Mouse (Mus musculus): ENCODE data around the gene Cdk5r2.

Gene Cdk5r2

DNA sequence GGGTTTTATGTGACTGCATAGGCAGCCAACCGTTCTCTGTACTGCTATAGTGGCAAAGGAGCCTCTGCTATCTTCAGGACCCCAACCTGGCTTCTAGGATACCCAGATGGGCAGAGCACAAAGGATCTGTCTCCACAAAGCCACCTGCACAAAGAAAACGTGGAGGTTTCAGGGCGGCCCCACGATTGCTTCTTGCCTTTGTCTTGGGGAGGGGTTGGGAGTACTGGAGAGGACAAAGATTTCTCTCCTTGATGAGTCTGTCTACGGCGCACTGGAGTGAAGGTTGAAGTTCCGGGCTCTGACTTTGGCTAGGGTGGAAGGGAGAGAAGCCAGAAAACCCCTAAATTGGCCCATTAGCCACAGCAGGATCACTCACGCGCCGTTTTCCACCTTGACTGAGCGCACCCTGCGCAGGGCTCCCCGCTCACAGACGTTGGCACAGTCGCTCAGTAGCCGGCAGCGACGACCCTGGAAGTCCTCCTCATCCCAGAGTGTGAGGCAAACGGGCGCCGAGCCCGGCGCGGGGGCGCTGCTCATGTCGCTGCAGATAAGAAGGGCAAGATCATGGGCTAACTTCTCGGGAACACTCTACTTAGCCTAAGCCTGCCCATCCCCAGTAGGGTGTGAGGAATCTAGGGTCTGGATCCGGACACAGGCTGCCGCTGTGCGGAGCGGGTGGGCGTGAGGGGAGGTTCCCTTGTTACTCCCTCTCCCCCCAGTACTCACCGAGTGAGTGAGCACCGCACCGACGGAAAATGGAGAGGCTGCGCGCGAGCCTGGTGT is 37.8 kb downstream of the Cdk5r2 start:
- DNase-seq (ENCODE audit: low spot score) = no peak

- DNase-seq (ENCODE audit: low spot score) = peak; percentile 48
These were observed 38.6 kb downstream of the Cdk5r2 start, which contains the start of gene Cryba2 for GRCm38 (mm10) chr1:74893134-74893855. Gene Cryba2, minus strand, starts transcription at chr1:74893143.

- peak; percentile 67 for DNase-seq (ENCODE audit: low spot score)
These were observed 40.2 kb downstream of the Cdk5r2 start for GRCm38 (mm10) chr1:74894966-74895365.

DNA sequence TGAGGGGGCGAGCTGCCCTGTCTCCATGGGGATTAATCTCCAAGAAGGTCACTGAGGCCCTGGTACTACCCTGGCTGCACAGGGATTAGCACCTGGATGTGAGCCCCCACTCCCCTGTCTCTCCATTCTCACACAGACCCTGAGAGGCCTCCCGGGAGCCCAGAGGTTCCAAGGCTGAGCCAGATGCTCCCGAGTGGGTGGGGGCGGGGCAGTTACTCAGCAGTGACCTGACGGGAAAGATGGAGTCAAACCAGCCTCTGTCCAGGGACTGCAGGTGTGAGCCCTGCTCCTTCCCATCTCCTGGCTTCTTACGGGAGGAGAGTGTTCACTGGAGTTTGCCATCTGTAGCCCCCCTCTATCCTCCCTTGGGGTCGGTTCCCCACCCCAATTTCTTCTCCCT is 43.2 kb downstream of the Cdk5r2 start:
- DNase-seq (ENCODE audit: low spot score) = no peak

GRCm38 (mm10) chr1:74898656-74899431 is 44.1 kb downstream of the Cdk5r2 start:
- DNase-seq (ENCODE audit: low spot score) = no peak

GRCm38 (mm10) chr1:74900341-74901285 is 45.9 kb downstream of the Cdk5r2 start:
- DNase-seq (ENCODE audit: low spot score) = no peak

GRCm38 (mm10) chr1:74901686-74902085 is 47.0 kb downstream of the Cdk5r2 start:
- peak; percentile 45 for DNase-seq (ENCODE audit: low spot score)

GRCm38 (mm10) chr1:74902191-74902590 is 47.5 kb downstream of the Cdk5r2 start:
- DNase-seq (ENCODE audit: low spot score) = no peak
